Mouse (Mus musculus) heart, embryonic 15.5 days (tissue): ENCODE data around the gene Ncdn. TPM values are rescaled to one million over a fixed set of nuclear protein-coding genes. Genes with fewer than 3 reads are reported as not detected.

ENCODE experiments used
- polyA plus RNA-seq: library from polyadenylated mRNA; unstranded; fragments of >200 nt; fragmentation: Nextera tagmentation; extraction: Ambion mirVana; gene quantifications from 2 replicates; pipeline ENCODE4 v1.2.1, GENCODE M21; 2015

The Ncdn gene
- polyA plus RNA-seq, 1 experiment from 2014 or later, result 18.6 TPM

Other genes with a start within 250 kb of the Ncdn start
- 0.97 and 1.4 TPM in 2 replicates for gene Ago4, start 220.0 kb downstream of the Ncdn start, polyA plus RNA-seq
- 17.1 and 19.8 TPM in 2 replicates for gene Clspn, start 196.5 kb downstream of the Ncdn start, polyA plus RNA-seq
- 1.8 and 2.4 TPM in 2 replicates for gene 5730409E04Rik, start 143.6 kb downstream of the Ncdn start, polyA plus RNA-seq
- gene Psmb2, start 75.8 kb downstream of the Ncdn start, polyA plus RNA-seq, result 358 and 375 TPM in 2 replicates
- gene Tfap2e, start 17.2 kb downstream of the Ncdn start, polyA plus RNA-seq, result not detected in 2 replicates
- gene AU040320, start 106 bp upstream of the Ncdn start, polyA plus RNA-seq, result 20.2 and 21.9 TPM in 2 replicates
- gene Zmym4, start 214.7 kb upstream of the Ncdn start, polyA plus RNA-seq, result 12.0 and 12.4 TPM in 2 replicates